Mouse (Mus musculus) heart, adult 2 months (tissue): ENCODE data around the gene Rbm15. TPM values are rescaled to one million over a fixed set of nuclear protein-coding genes. Genes with fewer than 3 reads are reported as not detected.

Source experiments
- DNase-seq, 2 experiments: peaks; one replicate each; pipeline ENCODE4 v3.0.0; 2021
- H3K27ac ChIP-seq: fragments of 200-600 bp; 2 replicates; pipeline ENCODE4 v1.8.1; 2022
- H3K27me3 ChIP-seq: fragments of 200-500 bp; 2 replicates; pipeline ENCODE4 v1.6.1; 2012; ENCODE audit warnings: mild to moderate bottlenecking, low read length, inconsistent platforms, mixed read lengths; ENCODE audit not compliant: control insufficient read depth, insufficient read depth
- H3K36me3 ChIP-seq: fragments of 200-500 bp; 2 replicates; pipeline ENCODE4 v1.6.1; 2012; ENCODE audit warnings: low read length, inconsistent platforms; ENCODE audit not compliant: control insufficient read depth, insufficient read depth
- H3K4me1 ChIP-seq: fragments of 200-500 bp; 2 replicates; pipeline ENCODE4 v1.6.1; 2011; ENCODE audit warnings: low read length; ENCODE audit not compliant: control insufficient read depth, insufficient read depth
- H3K4me3 ChIP-seq: fragments of 200-600 bp; 2 replicates; pipeline ENCODE4 v1.8.1; 2022
- H3K79me2 ChIP-seq: fragments of 200-500 bp; replicated peaks from 2 replicates; pipeline ENCODE4 v1.6.1; 2012; ENCODE audit warnings: mild to moderate bottlenecking, inconsistent platforms, low read length, moderate library complexity, mixed read lengths; ENCODE audit not compliant: control insufficient read depth, insufficient read depth
- H3K9ac ChIP-seq: fragments of 200-500 bp; 2 replicates; pipeline ENCODE4 v1.6.1; 2012; ENCODE audit warnings: low read depth, mild to moderate bottlenecking, control low read depth, inconsistent platforms, low read length, mixed read lengths
- CTCF ChIP-seq: fragments of 200-600 bp; IDR thresholded peaks from 2 replicates; pipeline ENCODE4 v1.8.1; 2022; ENCODE audit warnings: antibody characterized with exemption, mild to moderate bottlenecking, moderate library complexity
- EP300 ChIP-seq: fragments of 200-500 bp; IDR thresholded peaks from 2 replicates; pipeline ENCODE4 v1.6.1; 2011; ENCODE audit warnings: low read depth, low read length, control low read depth; ENCODE audit not compliant: insufficient read depth
- POLR2A ChIP-seq: fragments of 200-500 bp; IDR thresholded peaks from 2 replicates; pipeline ENCODE4 v1.6.1; 2011; ENCODE audit warnings: mild to moderate bottlenecking, low read depth, low read length, control low read depth; ENCODE audit not compliant: insufficient read depth
- WGBS: fragments of 180-500 bp; shearing (Covaris S2); methylation state at CpG from one replicate; pipeline ENCODE4 v1.1.7; 2018; 5-methylcytosine and 5-hydroxymethylcytosine counted together
- intact Hi-C: fragments of 180-260 bp; cut with DNase I; formaldehyde crosslinking; loops from one replicate; pipeline ENCODE4 v1.15.1; 2025
- polyA plus RNA-seq: library from polyadenylated mRNA; depleted of rRNA; stranded (reverse); fragments of >200 nt; gene quantifications from 2 replicates; pipeline ENCODE4 v1.2.3, GENCODE M21; 2012; rRNA removed
- total RNA-seq, 2 experiments: library from RNA; stranded (reverse); gene quantifications; 2 replicates each; pipeline ENCODE4 v1.2.3; 2021

Rbm15 gene
- total and polyA plus RNA-seq, 3 experiments = 3.6 to 24.5 (median 22.7) TPM

GRCm38 (mm10) chr3:107275996-107276395 lies 57.5 kb downstream of the Rbm15 start:
- DNase-seq = no peak
- Histone ChIP-seq H3K9ac (no peak overlapping the region), H3K27me3 (no peaks in the 10 kb centered on the region), H3K36me3 (peaks cover 7% of the 10 kb centered on the region), H3K4me1 (peaks cover 1% of the 10 kb centered on the region; the same call in 1 of the 2 replicates), H3K4me3 (no peak overlapping the region), H3K79me2 (peaks cover 2% of the 10 kb centered on the region; the same call in 1 of the 2 replicates), H3K27ac (peak overlapping the region; percentile 48)
- TF ChIP-seq CTCF = peak; percentile 36
- no peak for TF ChIP-seq EP300
- TF ChIP-seq POLR2A = no peak
- 65% methylated on average over 4 of the region's 4 CpGs for WGBS
- intact Hi-C loops = loop anchor here (5.0 kb wide), 1 partner anchor 191 kb away; no protein-coding TSS in a partner anchor

Other genes with a start within 250 kb of the Rbm15 start
- 1 to 10 TPM; 1.0 to 1.6 TPM for gene Kcna2, start 232.5 kb downstream of the Rbm15 start, total RNA-seq
- 1.1 and 1.6 TPM in 2 replicates for gene Kcna2, start 232.5 kb downstream of the Rbm15 start, polyA plus RNA-seq
- gene Kcna10, start 150.6 kb downstream of the Rbm15 start, total RNA-seq = not detected
- gene Kcna10, start 150.6 kb downstream of the Rbm15 start, polyA plus RNA-seq = not detected in 2 replicates
- gene Cym, start 111.9 kb downstream of the Rbm15 start, total RNA-seq = not detected
- gene Cym, start 111.9 kb downstream of the Rbm15 start, polyA plus RNA-seq = 0.12 TPM in 1 of 2 replicates, not detected in the other
- not detected for gene A630076J17Rik, start 103.1 kb downstream of the Rbm15 start, total RNA-seq
- 0.18 TPM in 1 of 2 replicates, not detected in the other for gene A630076J17Rik, start 103.1 kb downstream of the Rbm15 start, polyA plus RNA-seq
- not detected for gene Prok1, start 94.0 kb downstream of the Rbm15 start, total RNA-seq
- gene Prok1, start 94.0 kb downstream of the Rbm15 start, polyA plus RNA-seq = not detected in 2 replicates
- gene Lamtor5, start 54.8 kb downstream of the Rbm15 start, total RNA-seq = 10 to 100 TPM; 62.1 to 73.6 TPM
- 93.0 and 118 TPM in 2 replicates for gene Lamtor5, start 54.8 kb downstream of the Rbm15 start, polyA plus RNA-seq
- gene Slc16a4, start 42.4 kb downstream of the Rbm15 start, total RNA-seq = under 1 TPM; 0.26 to 0.39 TPM
- gene Slc16a4, start 42.4 kb downstream of the Rbm15 start, polyA plus RNA-seq = 0.12 and 0.79 TPM in 2 replicates
- gene Kcnc4, start 125.9 kb upstream of the Rbm15 start, total RNA-seq = under 1 TPM; 0.10 to 0.18 TPM
- 0.51 and 0.94 TPM in 2 replicates for gene Kcnc4, start 125.9 kb upstream of the Rbm15 start, polyA plus RNA-seq
- gene Slc6a17, start 184.3 kb upstream of the Rbm15 start, total RNA-seq = 1 to 10 TPM; 2.1 to 2.8 TPM
- gene Slc6a17, start 184.3 kb upstream of the Rbm15 start, polyA plus RNA-seq = 2.3 and 3.9 TPM in 2 replicates
- gene Ubl4b, start 221.4 kb upstream of the Rbm15 start, total RNA-seq = not detected
- 0.12 TPM in 1 of 2 replicates, not detected in the other for gene Ubl4b, start 221.4 kb upstream of the Rbm15 start, polyA plus RNA-seq